Mouse (Mus musculus) myocyte (in vitro differentiated cells): ENCODE results near the gene Ddx58.

Source experiments
- CEBPB ChIP-seq: IDR thresholded peaks from 2 replicates; pipeline ENCODE4 v1.6.1; 2011; ENCODE audit warnings: mild to moderate bottlenecking, moderate library complexity; ENCODE audit not compliant: poor library complexity, insufficient read depth, severe bottlenecking
- E2F4 ChIP-seq: IDR thresholded peaks from one replicate; pipeline ENCODE4 v1.6.1; 2011; ENCODE audit warnings: mild to moderate bottlenecking, control low read depth, moderate library complexity; ENCODE audit not compliant: insufficient read depth
- MAX ChIP-seq: IDR thresholded peaks from one replicate; pipeline ENCODE4 v1.6.1; 2011; ENCODE audit warnings: low read depth, mild to moderate bottlenecking, control low read depth
- MYOD1 ChIP-seq, 3 experiments: IDR thresholded peaks; one replicate each; pipeline ENCODE4 v1.6.1; 2011; ENCODE audit warnings: control low read depth in 2 of 3, low read depth in 2 of 3, mild to moderate bottlenecking in 2 of 3, moderate library complexity in 1 of 3; ENCODE audit not compliant: insufficient read length in 2 of 3, control insufficient read depth in 1 of 3
- MYOG ChIP-seq, 3 experiments: IDR thresholded peaks; one replicate each; pipeline ENCODE4 v1.6.1; 2011; ENCODE audit warnings: control low read depth in 2 of 3, low read depth in 2 of 3, mild to moderate bottlenecking in 2 of 3; ENCODE audit not compliant: insufficient read length in 2 of 3, control insufficient read depth in 1 of 3, insufficient read depth in 1 of 3
- POLR2A ChIP-seq: IDR thresholded peaks from one replicate; pipeline ENCODE4 v1.6.1; 2011; ENCODE audit warnings: low read depth, mild to moderate bottlenecking, control low read depth, moderate library complexity; ENCODE audit not compliant: insufficient read length
- POLR2AphosphoS2 ChIP-seq: IDR thresholded peaks from one replicate; pipeline ENCODE4 v1.6.1; 2011; ENCODE audit warnings: low read depth, control low read depth; ENCODE audit not compliant: insufficient read length
- REST ChIP-seq: IDR thresholded peaks from one replicate; pipeline ENCODE4 v1.6.1; 2011; ENCODE audit warnings: mild to moderate bottlenecking, control low read depth, moderate library complexity; ENCODE audit not compliant: insufficient read depth, insufficient read length
- SRF ChIP-seq: IDR thresholded peaks from one replicate; pipeline ENCODE4 v1.6.1; 2011; ENCODE audit warnings: low read depth; ENCODE audit not compliant: control insufficient read depth, insufficient read length
- TCF12 ChIP-seq: IDR thresholded peaks from one replicate; pipeline ENCODE4 v1.6.1; 2011; ENCODE audit warnings: mild to moderate bottlenecking, control low read depth; ENCODE audit not compliant: poor library complexity, insufficient read depth, severe bottlenecking
- TCF3 ChIP-seq: IDR thresholded peaks from one replicate; pipeline ENCODE4 v1.6.1; 2011; ENCODE audit warnings: low read depth, control low read depth; ENCODE audit not compliant: insufficient read length
- USF1 ChIP-seq: IDR thresholded peaks from one replicate; pipeline ENCODE4 v1.6.1; 2011; ENCODE audit warnings: low read depth, mild to moderate bottlenecking, control low read depth, moderate library complexity

GRCm38 (mm10) chr4:40183781-40184180 lies 55.8 kb downstream of the Ddx58 start:
- TF ChIP-seq POLR2A (no peak), MYOD1 (IDR thresholded peaks at IDR 0.05; ENCODE audit: control insufficient read depth in 1 of 3, insufficient read length in 2 of 3, low read depth in 2 of 3) (no peak), CEBPB (no peak), E2F4 (no peak), TCF12 (no peak), MYOG (IDR thresholded peaks at IDR 0.05; ENCODE audit: control insufficient read depth in 1 of 3, insufficient read depth in 1 of 3, insufficient read length in 2 of 3, low read depth in 2 of 3) (no peak), USF1 (no peak), SRF (no peak), REST (no peak), MAX (no peak), POLR2AphosphoS2 (no peak), TCF3 (no peak)
